ENCODE assay signal across 32 mouse cellular contexts in the genomic region with DNA sequence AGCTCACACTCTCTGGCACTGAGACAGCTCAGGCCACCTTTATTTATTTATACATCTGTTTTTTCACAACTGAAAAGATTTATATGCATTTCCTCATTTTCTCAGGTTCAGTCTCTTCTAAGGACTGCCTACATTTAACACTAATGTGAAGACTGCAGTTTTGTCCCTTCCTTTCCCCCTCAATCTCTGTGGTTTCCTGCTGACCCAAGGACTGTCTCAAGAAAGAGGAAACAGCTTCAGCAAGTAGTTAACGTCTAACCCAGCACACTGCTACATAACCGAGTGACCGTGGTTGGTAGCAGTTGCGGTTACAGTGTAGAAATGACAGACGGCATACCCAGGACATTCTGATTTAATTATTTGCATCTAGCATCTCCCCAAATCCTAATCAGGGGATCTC. TPM values are rescaled to one million over a fixed set of nuclear protein-coding genes. Genes with fewer than 3 reads are reported as not detected.
A peak's percentile ranks its signal among the peaks of the same experiment; 100 is the strongest.
DNase-seq lines count a peak whose midpoint lies in the region; ATAC-seq and TF ChIP-seq lines count a peak whose summit lies in the region.
"Had no signal": no experiment of that assay in that cellular context is flagged by ENCODE, and none has a peak within 500 bp of the region (broad histone marks: within the 10 kb centered on the region; RNA-seq: fewer than 3 reads in every experiment).

No protein-coding gene starts in this region.

- H3K9ac ChIP-seq in liver, postnatal 0 days (replicated peaks), result no peak overlapping the region
- H3K9ac ChIP-seq in hindbrain, embryonic 14.5 days, result no peak overlapping the region
- H3K9ac ChIP-seq: liver, embryonic 12.5 days had no signal

- no peak overlapping the region for H3K27ac ChIP-seq in liver, postnatal 0 days (ENCODE audit: low read depth)
- H3K27ac ChIP-seq in hindbrain, embryonic 14.5 days, result no peak overlapping the region
- H3K27ac ChIP-seq: embryonic facial prominence, embryonic 10.5 days; gastrocnemius, adult 2 months; hindbrain, embryonic 10.5 days; liver, embryonic 12.5 days; stomach, postnatal 0 days had no signal

- peaks cover 10% of the 10 kb centered on the region for H3K4me1 ChIP-seq in liver, postnatal 0 days (ENCODE audit: insufficient read depth)
- no peaks in the 10 kb centered on the region for H3K4me1 ChIP-seq in hindbrain, embryonic 14.5 days (replicated peaks; ENCODE audit: control insufficient read depth, insufficient read depth, low read length)
- H3K4me1 ChIP-seq: hindbrain, embryonic 10.5 days had no signal

- no peak for TF ChIP-seq EP300 in liver, postnatal 0 days (IDR thresholded peaks at IDR 0.05; ENCODE audit: low read depth)

- H3K4me2 ChIP-seq in liver, postnatal 0 days (ENCODE audit: low read depth, low read length), result no peak overlapping the region
- no peak overlapping the region for H3K4me2 ChIP-seq in hindbrain, embryonic 14.5 days (replicated peaks)
- H3K4me2 ChIP-seq: liver, embryonic 12.5 days; midbrain, embryonic 11.5 days had no signal

- intact Hi-C loops in gastrocnemius, postnatal 14 days (cut with DNase I; ENCODE audit: low total_unique reads), result no loop called here

- 0 out of 2 replicates have a peak, but pooled peaks have one; percentile 21 for ATAC-seq in liver, postnatal 0 days
- ATAC-seq in granulocyte monocyte progenitor cell, adult 5-6 weeks (replicated peaks; ENCODE audit: poor library complexity, severe bottlenecking), result peak; percentile 99
- ATAC-seq in hindbrain, embryonic 14.5 days (ENCODE audit: low FRiP score), result no peak
- ATAC-seq: activated CD4-positive, CD25-positive, alpha-beta regulatory T cell, adult 4 months; liver, embryonic 12.5 days had no signal

- TF ChIP-seq CTCF in liver, postnatal 0 days (IDR thresholded peaks at IDR 0.05; ENCODE audit: low read depth), result no peak

- no peaks in the 10 kb centered on the region for H3K9me3 ChIP-seq in liver, postnatal 0 days (ENCODE audit: low read length)
- no peaks in the 10 kb centered on the region for H3K9me3 ChIP-seq in hindbrain, embryonic 14.5 days (ENCODE audit: control insufficient read depth, low read length)
- H3K9me3 ChIP-seq: embryonic facial prominence, embryonic 10.5 days; hindbrain, embryonic 10.5 days; liver, embryonic 12.5 days had no signal

- WGBS in liver, postnatal 0 days (ENCODE audit: insufficient replicate concordance), result 24% methylated on average over 5 of the region's 5 CpGs
- 88% methylated on average over 5 of the region's 5 CpGs for whole genome bisulfite sequencing in hindbrain, embryonic 14.5 days

- no peak overlapping the region for H3K4me3 ChIP-seq in liver, postnatal 0 days (ENCODE audit: low read depth, low read length)
- H3K4me3 ChIP-seq in hindbrain, embryonic 14.5 days (replicated peaks; ENCODE audit: low read length), result no peak overlapping the region
- H3K4me3 ChIP-seq: embryonic facial prominence, embryonic 10.5 days; gastrocnemius, adult 2 months; hindbrain, embryonic 10.5 days; liver, embryonic 12.5 days had no signal

- H3K36me3 ChIP-seq in liver, postnatal 0 days (replicated peaks; ENCODE audit: insufficient read depth, low read length), result no peaks in the 10 kb centered on the region
- no peaks in the 10 kb centered on the region for H3K36me3 ChIP-seq in hindbrain, embryonic 14.5 days (replicated peaks; ENCODE audit: control insufficient read depth, insufficient read depth)
- H3K36me3 ChIP-seq: embryonic facial prominence, embryonic 10.5 days; hindbrain, embryonic 10.5 days; liver, embryonic 12.5 days had no signal

- no peak for DNase-seq in liver, postnatal 0 days
- no peak for DNase-seq in liver
- DNase-seq in B cell, adult 2 months, result peak; percentile 30 to 32
- peak; percentile 21 to 24 for DNase-seq in natural killer cell, adult 2 months (ENCODE audit: low spot score in 2 of 2)
- DNase-seq in thymus, postnatal 4 days, result no peak
- DNase-seq in gastrocnemius, postnatal 14 days, result no peak
- DNase-seq in hindbrain, embryonic 14.5 days (ENCODE audit: low spot score), result no peak
- DNase-seq: adrenal gland, postnatal 14 days; cerebellum, adult 18-20 months; cerebellum, postnatal 36 days; gastrocnemius, adult 2 months; kidney, adult 18-20 months; kidney, postnatal 25 days; lung, postnatal 10 days; right cerebral cortex, postnatal 14 days had no signal

- H3K27me3 ChIP-seq in liver, postnatal 0 days (ENCODE audit: insufficient read depth, low read length), result no peaks in the 10 kb centered on the region
- H3K27me3 ChIP-seq in hindbrain, embryonic 14.5 days (ENCODE audit: control insufficient read depth, insufficient read depth, low read length), result no peaks in the 10 kb centered on the region
- H3K27me3 ChIP-seq: liver, embryonic 12.5 days had no signal

RNA-seq across cellular contexts. Expression of a gene that starts 7.4 kb away (rescaled TPM):
- 37.0 and 39.8 TPM in 2 replicates for polyA plus RNA-seq in liver, postnatal 0 days (2015; fragmentation: Nextera tagmentation; extraction: Ambion mirVana)
- total RNA-seq in granulocyte monocyte progenitor cell, adult 5-6 weeks (2014; fragmentation: Nextera tagmentation), result not detected in 2 replicates
- total RNA-seq in granulocyte monocyte progenitor cell, adult 5-6 weeks (2017), result not detected in 2 replicates
- not detected for total RNA-seq in gastrocnemius, postnatal 14 days (2021)
- polyA plus RNA-seq in hindbrain, embryonic 14.5 days (2014; fragmentation: Nextera tagmentation; extraction: Ambion mirVana), result not detected in 2 replicates
- total RNA-seq: ES-E14; gastrocnemius, adult 2 months; heart, adult 18-20 months; layer of hippocampus, adult 8-10 months; left cerebral cortex, adult 8-10 months had no signal
- polyA plus RNA-seq: activated CD4-positive, CD25-positive, alpha-beta regulatory T cell, adult 4 months; embryonic facial prominence, embryonic 10.5 days; forebrain, embryonic 11.5 days; heart, embryonic 16.5 days; hindbrain, embryonic 10.5 days; limb, embryonic 11.5 days; midbrain, embryonic 11.5 days; neural tube, embryonic 14.5 days; spleen, adult 2 months; thymus, postnatal 0 days had no signal

RNA-seq across cellular contexts. Expression of a gene that starts 29.7 kb away (rescaled TPM):
- not detected in 2 replicates for polyA plus RNA-seq in liver, postnatal 0 days (2015; fragmentation: Nextera tagmentation; extraction: Ambion mirVana)
- total RNA-seq in granulocyte monocyte progenitor cell, adult 5-6 weeks (2014; fragmentation: Nextera tagmentation), result not detected in 2 replicates
- not detected in 2 replicates for total RNA-seq in granulocyte monocyte progenitor cell, adult 5-6 weeks (2017)
- total RNA-seq in gastrocnemius, postnatal 14 days (2021), result not detected
- not detected in 2 replicates for polyA plus RNA-seq in hindbrain, embryonic 14.5 days (2014; fragmentation: Nextera tagmentation; extraction: Ambion mirVana)
- total RNA-seq: adrenal gland, postnatal 14 days; gastrocnemius, adult 2 months; layer of hippocampus, adult 8-10 months; left cerebral cortex, adult 8-10 months had no signal
- polyA plus RNA-seq: activated CD4-positive, CD25-positive, alpha-beta regulatory T cell, adult 4 months; forebrain, embryonic 11.5 days; heart, embryonic 16.5 days; hindbrain, embryonic 10.5 days; limb, embryonic 11.5 days; liver, embryonic 12.5 days; midbrain, embryonic 11.5 days; neural tube, embryonic 14.5 days; spleen, adult 2 months; thymus, postnatal 0 days had no signal

RNA-seq across cellular contexts. Expression of a gene that starts 35.9 kb away (rescaled TPM):
- 2.8 and 4.6 TPM in 2 replicates for polyA plus RNA-seq in liver, postnatal 0 days (2015; fragmentation: Nextera tagmentation; extraction: Ambion mirVana)
- total RNA-seq in granulocyte monocyte progenitor cell, adult 5-6 weeks (2014; fragmentation: Nextera tagmentation), result 143 and 207 TPM in 2 replicates
- total RNA-seq in granulocyte monocyte progenitor cell, adult 5-6 weeks (2017), result 1,974 and 2,146 TPM in 2 replicates
- total RNA-seq in gastrocnemius, postnatal 14 days (2021), result 10 to 100 TPM; 45.7 to 47.5 TPM
- 0.50 and 1.1 TPM in 2 replicates for polyA plus RNA-seq in hindbrain, embryonic 14.5 days (2014; fragmentation: Nextera tagmentation; extraction: Ambion mirVana)
- polyA plus RNA-seq: neural tube, embryonic 14.5 days had no signal

RNA-seq across cellular contexts. Expression of a gene that starts 37.2 kb away (rescaled TPM):
- polyA plus RNA-seq in liver, postnatal 0 days (2015; fragmentation: Nextera tagmentation; extraction: Ambion mirVana), result 6.1 and 7.5 TPM in 2 replicates
- 33.7 and 64.5 TPM in 2 replicates for total RNA-seq in granulocyte monocyte progenitor cell, adult 5-6 weeks (2014; fragmentation: Nextera tagmentation)
- total RNA-seq in granulocyte monocyte progenitor cell, adult 5-6 weeks (2017), result 287 and 376 TPM in 2 replicates
- 10 to 100 TPM; 70.9 to 73.7 TPM for total RNA-seq in gastrocnemius, postnatal 14 days (2021)
- 0.94 and 2.1 TPM in 2 replicates for polyA plus RNA-seq in hindbrain, embryonic 14.5 days (2014; fragmentation: Nextera tagmentation; extraction: Ambion mirVana)

RNA-seq across cellular contexts. Expression of a gene that starts 38.4 kb away (rescaled TPM):
- 0.40 and 0.49 TPM in 2 replicates for polyA plus RNA-seq in liver, postnatal 0 days (2015; fragmentation: Nextera tagmentation; extraction: Ambion mirVana)
- 9.3 and 71.7 TPM in 2 replicates for total RNA-seq in granulocyte monocyte progenitor cell, adult 5-6 weeks (2014; fragmentation: Nextera tagmentation)
- total RNA-seq in granulocyte monocyte progenitor cell, adult 5-6 weeks (2017), result 657 and 709 TPM in 2 replicates
- total RNA-seq in gastrocnemius, postnatal 14 days (2021), result 10 to 100 TPM; 55.4 to 68.5 TPM
- polyA plus RNA-seq in hindbrain, embryonic 14.5 days (2014; fragmentation: Nextera tagmentation; extraction: Ambion mirVana), result 0.55 TPM in 1 of 2 replicates, not detected in the other
- polyA plus RNA-seq: hindbrain, embryonic 10.5 days; neural tube, embryonic 14.5 days had no signal

Comparison
In these comparisons a context has a peak if more than half of its experiments do, and no peak if none do; other contexts are left out.
1. DNase-seq: peak in B cell, adult 2 months (2 of 2) and natural killer cell, adult 2 months (2 of 2); none in liver, postnatal 0 days (single experiment), liver (single experiment), thymus, postnatal 4 days (single experiment), gastrocnemius, postnatal 14 days (single experiment) and hindbrain, embryonic 14.5 days (single experiment).